Mouse (Mus musculus) ES-E14 (cell line): Measurements from ENCODE around the gene Stt3b.

Experiments used
- CHD2 ChIP-seq: IDR thresholded peaks from 2 replicates; pipeline ENCODE4 v1.6.1; 2014; ENCODE audit warnings: mild to moderate bottlenecking, low read depth, low read length, inconsistent platforms
- MAFK ChIP-seq: IDR thresholded peaks from 2 replicates; pipeline ENCODE4 v1.6.1; 2014; ENCODE audit warnings: mild to moderate bottlenecking, low read depth, low read length, inconsistent platforms; ENCODE audit not compliant: insufficient read depth

- TF ChIP-seq CHD2 (no peak), MAFK (no peak)
Observed at GRCm38 (mm10) chr9:115206219-115206618, 104.0 kb downstream of the Stt3b start.
